Mouse (Mus musculus): ENCODE measurements around the gene Nr2f2. TPM values are rescaled to one million over a fixed set of nuclear protein-coding genes. Genes with fewer than 3 reads are reported as not detected.

The Nr2f2 gene
- total RNA-seq (2023), result not detected

GRCm38 (mm10) chr7:70365941-70366807 lies at the start of gene Nr2f2:
TSS of gene Nr2f2 (minus strand) at chr7:70366735.

